Mouse (Mus musculus) bone marrow macrophage, adult 2 months (primary cell): Measurements from ENCODE around the gene Fastkd1.

ENCODE experiments used
- CTCF ChIP-seq: IDR thresholded peaks from 2 replicates; pipeline ENCODE4 v1.5.1; 2012; ENCODE audit warnings: low read depth, mild to moderate bottlenecking, low read length, moderate library complexity
- POLR2A ChIP-seq: IDR thresholded peaks from 2 replicates; pipeline ENCODE4 v1.6.1; 2012; ENCODE audit warnings: mild to moderate bottlenecking, low read depth, low read length, borderline replicate concordance

DNA sequence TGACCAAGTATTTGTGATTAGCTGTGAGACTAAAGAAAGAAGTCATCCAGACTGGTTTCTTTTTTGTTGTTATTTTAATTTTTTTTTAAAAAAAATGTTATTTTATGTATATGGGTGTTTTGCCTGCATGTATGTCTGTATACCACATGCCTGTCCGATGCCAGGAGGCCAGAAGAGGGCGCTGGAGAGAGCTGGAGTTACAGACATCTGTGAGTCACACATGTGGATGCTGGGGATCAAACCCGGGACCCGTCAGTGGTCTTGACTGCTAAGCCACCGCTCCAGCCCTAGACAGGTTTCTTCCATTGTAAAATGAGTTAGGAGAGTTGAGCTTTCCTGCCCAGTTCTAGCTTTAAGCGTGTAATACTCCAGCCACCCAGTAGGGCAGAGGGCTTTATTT lies 33.3 kb downstream of the Fastkd1 start:
- TF ChIP-seq CTCF (peak; percentile 26; the same call in 1 of the 2 replicates), POLR2A (no peak)
